Mouse (Mus musculus) lung, adult 2 months (tissue): ENCODE data around the gene Slc26a1.

ENCODE experiments used
- CTCF ChIP-seq: fragments of 200-500 bp; IDR thresholded peaks from 2 replicates; pipeline ENCODE4 v1.5.1; 2011; ENCODE audit warnings: mild to moderate bottlenecking, low read length, control low read depth; ENCODE audit not compliant: insufficient read depth
- POLR2A ChIP-seq: fragments of 200-500 bp; IDR thresholded peaks from 2 replicates; pipeline ENCODE4 v1.6.1; 2011; ENCODE audit warnings: low read depth, mild to moderate bottlenecking, control low read depth, low read length, borderline replicate concordance; ENCODE audit errors: extremely low read depth

- TF ChIP-seq CTCF (no peak), POLR2A (peak; percentile 65; the same call in 1 of the 2 replicates)
Measured at GRCm38 (mm10) chr5:108660632-108661268, 14.6 kb downstream of the Slc26a1 start.
